Mouse (Mus musculus) heart, postnatal 25 days (tissue): ENCODE measurements around the gene Kdm2b. TPM values are rescaled to one million over a fixed set of nuclear protein-coding genes. Genes with fewer than 3 reads are reported as not detected.
A peak's percentile ranks its signal among the peaks of the same experiment; 100 is the strongest.

Experiments
- DNase-seq: peaks from one replicate; pipeline ENCODE4 v3.0.0; 2022; ENCODE audit warnings: low spot score
- intact Hi-C: fragments of 180-260 bp; cut with DNase I; formaldehyde crosslinking; loops from one replicate; pipeline ENCODE4 v1.15.1; 2025
- total RNA-seq, 2 experiments: library from RNA; stranded (reverse); gene quantifications; 2 replicates each; pipeline ENCODE4 v1.2.3; 2021

Gene Kdm2b
- total RNA-seq, 2 experiments from 2014 or later, result 15.4 to 16.8 TPM

DNA sequence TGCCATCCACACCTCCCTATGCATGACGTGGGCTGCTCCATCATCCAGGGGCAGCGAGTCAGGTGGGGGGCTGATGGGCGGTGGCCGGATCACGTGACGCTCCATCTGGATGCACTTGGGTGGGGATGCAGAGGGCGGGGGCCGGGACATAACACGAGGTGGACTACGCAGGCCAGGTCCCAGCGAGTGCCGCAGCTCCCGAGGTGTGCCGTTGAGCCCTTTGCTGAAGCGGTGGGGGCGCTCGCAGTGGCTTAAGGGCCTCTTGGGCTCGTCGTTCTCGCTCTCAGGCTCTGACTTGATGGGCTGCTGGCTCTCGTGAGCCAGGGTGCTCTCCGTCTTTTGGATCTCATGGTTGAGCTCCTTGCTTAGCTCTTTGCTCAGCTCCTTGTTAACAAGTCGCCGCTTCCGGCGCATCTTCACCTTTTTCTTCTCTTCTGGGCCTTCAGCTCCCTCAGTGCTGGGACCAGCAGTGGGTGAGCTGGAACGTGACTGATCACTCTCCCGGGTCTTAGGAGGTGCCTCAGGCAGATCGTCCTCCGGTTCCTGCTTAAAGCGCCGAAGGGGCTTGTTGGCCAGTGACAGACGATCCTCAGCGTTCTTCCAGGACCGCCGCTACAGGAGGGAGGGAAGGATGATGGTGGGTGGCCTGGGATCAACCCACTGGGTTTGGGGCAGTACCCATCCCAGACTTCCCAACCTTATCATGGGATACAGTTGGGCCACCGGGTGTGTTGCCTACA lies 109.2 kb downstream of the Kdm2b start:
- intact Hi-C loops, result no loop called here
- no peak for DNase-seq

DNA sequence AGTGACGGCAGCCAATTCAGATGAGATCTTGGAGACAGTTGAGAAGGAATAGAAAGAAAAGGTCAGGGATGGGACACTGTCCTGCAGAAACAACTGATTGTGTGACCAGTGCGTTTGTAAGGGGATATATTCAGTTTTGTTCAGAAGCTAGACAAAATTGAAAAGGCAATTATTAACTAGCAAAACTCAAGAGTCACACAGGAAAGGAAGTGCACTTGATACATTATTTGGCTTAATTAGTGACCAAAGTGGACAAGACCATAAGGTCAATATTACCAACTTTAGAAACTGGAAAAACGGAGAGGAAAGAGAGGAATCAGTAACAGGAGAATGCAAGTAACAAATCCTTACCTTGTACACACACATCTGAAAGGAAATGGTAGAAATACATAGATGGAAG lies 113.0 kb downstream of the Kdm2b start:
- DNase-seq, result no peak
- intact Hi-C loops, result no loop called here

DNA sequence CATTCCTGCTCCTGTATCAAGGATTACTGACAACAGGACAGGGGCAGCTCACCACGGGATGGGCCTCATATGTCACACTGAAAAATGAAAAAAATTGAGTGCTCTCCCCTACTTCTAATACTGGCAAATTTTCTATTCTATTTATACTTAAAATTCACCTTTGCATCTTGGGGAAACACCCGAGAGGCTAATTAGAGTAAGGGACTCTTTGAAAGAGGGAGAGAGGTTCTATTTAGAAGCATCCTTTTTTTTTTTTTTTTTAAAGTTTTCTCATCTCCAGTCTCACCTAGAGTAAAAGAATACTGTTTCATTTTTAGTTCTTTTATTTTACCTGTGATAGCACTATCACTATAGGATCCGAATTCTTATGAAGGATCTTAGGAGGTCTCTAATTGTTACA lies 115.3 kb downstream of the Kdm2b start:
- intact Hi-C loops, result no loop called here

DNA sequence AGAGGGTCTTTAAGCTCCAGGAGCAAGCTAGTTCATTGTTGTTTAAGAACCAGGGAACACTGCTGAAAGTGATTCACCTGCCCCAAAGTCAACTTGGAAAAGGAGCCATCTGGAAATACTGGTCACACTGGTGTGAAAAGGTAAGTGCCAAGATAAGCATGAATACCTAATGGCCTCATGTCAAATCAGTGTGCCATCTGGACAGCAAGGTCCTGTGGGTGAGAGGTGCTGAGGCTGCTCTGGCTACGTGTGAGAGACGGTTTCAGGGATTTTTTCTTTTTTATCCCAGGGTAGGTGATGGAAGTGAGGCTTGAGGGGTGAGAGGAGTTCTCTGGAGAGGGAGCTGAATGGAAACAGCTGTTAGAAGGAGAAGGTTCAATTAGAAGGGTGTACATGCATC lies 116.0 kb downstream of the Kdm2b start:
- intact Hi-C loops, result no loop called here
- no peak for DNase-seq

More for the DNA sequence above, 115.3 kb downstream of the Kdm2b start:
- DNase-seq, result no peak

DNA sequence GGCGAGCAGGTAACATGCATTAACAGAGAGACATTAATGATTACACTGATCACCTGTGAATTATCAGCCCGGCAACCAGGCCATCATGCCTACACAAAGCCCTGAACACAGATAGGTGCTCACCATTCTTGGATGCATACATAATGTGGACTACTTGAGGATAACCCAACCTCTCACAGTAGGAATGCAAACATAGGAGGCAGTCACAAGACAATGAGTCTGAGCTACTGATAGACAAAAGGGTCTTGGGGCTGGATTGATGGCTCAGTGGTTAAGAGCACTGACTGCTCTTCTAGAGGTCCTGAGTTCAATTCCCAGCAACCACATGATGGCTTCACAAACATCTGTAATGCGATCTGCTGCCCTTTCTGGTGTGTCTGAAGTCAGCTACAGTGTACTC lies 117.0 kb downstream of the Kdm2b start:
- no peak for DNase-seq

DNA sequence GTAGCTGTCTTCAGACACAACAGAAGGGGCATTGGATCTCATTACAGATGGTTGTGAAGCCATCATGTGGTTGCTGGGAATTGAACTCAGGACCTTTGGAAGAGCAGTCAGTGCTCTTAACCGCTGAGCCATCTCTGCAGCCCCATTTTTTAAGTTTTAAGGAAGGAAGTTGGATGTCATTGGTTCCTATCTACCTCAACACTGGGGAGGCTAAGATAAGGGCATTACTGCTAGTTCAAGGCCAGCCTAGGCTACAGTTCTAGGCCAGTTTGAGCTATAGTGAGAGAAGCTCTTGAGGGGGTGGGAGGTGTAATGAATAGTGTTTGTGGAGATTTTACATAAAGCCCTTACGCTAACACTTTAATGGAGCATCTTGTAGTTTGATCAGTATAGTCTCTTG lies 126.6 kb downstream of the Kdm2b start:
- DNase-seq, result no peak
- intact Hi-C loops, result no loop called here

More for the DNA sequence above, 117.0 kb downstream of the Kdm2b start:
- intact Hi-C loops, result no loop called here

DNA sequence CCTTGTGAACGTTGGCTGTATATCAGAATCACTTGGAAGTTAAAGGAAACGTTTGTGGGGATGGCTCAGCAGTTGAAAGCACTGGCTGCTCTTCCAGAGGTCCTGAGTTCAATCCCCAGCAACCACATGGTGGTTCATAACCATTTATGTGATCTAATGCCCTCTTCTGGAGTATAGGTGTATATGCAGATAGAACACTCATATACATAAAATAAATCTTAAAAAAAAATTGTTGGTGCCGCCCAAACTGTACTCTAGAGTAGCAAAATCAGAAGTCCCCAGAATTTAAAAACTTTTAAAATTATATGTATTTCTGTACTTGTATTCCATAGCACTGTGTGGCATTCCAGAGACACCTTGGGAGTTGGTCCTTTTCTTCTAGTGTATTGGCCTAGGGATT lies 133.8 kb downstream of the Kdm2b start:
- DNase-seq, result no peak
- intact Hi-C loops, result no loop called here

DNA sequence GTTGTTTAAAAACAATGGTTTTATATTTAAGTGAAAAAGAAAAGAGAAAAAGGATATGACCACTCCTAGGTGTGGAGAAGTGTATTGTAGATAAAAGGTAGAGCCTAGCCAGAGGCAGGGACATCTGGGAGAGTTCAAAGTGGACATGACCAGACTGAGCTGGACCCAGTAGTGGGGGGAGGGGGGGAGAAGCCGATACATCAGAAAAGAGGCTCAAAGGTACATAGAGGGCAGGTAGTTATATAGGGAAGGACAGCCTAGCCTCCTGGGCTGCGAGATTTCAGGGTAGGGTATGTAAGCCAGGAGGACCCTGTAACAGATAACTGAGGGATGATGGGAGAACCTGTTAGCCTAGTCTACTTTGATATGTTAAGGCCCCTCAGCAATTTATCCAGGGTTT lies 137.0 kb downstream of the Kdm2b start:
- intact Hi-C loops, result no loop called here
- DNase-seq, result no peak

DNA sequence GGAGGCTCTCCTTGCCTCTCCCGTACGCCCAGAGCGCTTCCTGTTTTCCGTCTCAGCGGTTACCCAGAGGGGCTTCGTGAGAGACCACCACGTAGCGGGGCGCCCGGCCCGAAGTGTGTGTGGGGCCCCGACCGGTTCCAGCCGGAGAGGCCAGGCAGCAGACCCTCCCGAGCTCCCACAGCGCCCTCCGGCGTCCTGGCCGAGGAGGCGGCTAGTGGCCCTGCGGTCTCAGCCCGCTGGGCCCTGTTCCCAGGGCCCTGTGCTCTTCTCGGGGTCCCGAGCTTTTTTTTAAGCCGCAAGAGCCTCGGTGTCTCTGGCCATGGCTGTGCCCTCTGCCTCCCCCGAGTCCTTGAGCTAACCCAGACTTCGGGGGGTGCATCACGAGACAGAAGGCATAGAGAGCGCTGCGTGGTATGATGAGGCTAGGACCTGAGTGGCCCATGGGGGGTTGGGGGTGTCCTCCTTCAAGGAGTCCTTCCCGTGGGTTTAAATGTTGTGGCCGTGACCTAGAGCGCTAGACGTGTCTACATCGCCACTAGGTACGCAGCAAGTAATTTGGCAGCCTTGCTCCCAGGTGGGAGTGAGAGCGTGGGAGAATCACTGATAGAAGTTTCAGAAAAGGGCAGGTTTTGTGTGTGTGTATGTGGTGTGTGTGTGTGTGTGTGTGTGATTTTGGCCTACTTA lies 139.2 kb downstream of the Kdm2b start:
- no peak for DNase-seq
- intact Hi-C loops, result no loop called here

DNA sequence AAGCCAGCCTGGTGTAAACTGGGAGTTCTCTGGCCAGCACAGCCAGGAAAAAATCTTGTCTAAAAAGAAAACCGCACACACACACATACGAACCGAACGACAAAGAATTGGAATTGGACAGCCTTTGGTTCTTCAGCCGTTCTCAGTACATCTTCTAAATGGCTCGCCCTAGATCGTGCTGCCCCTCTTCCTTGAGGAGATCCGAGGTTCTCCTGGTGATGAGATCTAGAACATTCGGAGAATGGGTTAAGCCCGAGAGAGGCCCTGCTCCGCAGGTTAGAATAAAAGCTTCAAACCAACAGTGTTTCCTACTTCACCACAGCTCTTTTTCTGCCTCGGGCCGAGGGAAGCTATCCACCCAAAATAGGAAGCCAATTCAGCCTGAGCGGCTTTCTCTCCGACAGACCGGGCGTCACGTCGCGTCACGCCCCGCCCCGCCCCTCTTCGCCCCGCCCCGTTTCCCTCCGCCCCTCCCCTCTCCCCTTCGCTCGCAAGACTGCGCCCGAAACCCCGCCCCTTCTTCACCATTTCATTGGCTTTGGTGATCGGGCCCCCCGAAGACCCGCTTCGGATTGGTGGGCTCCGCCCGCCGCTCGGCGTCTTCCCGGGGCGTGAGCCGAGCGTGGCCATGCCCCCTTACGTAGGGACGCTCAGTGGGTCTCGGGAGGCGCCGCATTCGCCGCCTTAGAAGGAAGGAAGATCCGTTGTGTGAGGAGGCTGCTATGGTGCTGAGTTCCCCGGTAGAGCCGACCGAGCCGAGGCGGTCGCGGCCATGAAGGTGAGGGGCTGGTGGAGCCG lies 139.9 kb downstream of the Kdm2b start, which contains the start of gene Rnf34:
TSS of gene Rnf34 (plus strand) at position 528 of the 798 bp plus-strand sequence.
- intact Hi-C loops, result loop anchor here (2.0 kb wide), 1 partner anchor 27 kb away; no protein-coding TSS in a partner anchor
- peak; percentile 96 for DNase-seq

DNA sequence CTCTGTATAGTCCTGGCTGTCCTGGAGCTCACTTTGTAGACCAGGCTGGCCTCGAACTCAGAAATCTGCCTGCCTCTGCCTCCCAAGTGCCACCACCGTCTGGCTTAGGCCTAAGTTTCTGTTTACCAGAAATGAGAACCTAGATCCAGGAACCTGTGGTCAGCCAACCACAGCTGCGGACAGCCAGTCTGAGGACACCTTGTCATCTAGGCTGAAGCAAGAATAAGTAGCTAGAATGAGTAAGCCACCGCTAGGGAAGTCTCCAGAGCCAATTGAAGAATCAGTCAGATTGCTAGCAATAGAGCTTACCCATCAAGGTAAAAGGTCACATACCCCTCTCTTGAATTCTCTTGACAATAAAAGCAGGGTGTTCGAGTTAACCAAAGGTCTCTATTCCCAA lies 145.8 kb downstream of the Kdm2b start:
- no peak for DNase-seq
- intact Hi-C loops, result no loop called here

DNA sequence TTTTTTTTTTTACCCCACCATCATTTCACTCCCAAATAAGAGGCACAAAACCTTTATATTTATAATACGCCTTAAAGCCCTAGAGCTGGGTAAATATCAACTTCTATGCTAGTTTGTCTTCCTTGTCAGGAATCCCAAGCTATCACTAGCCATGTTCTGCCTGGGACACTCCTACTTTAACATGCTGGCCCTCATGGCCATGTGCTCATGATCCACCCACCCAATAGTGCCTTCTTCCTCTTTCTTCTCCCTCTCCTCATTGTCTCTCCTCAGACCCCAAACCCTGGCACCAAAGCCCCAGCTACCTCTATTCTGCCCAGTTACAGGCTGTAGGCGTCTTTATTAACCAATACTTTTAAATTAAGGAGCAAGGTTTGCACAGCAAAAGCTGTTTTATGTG lies 148.5 kb downstream of the Kdm2b start:
- intact Hi-C loops, result no loop called here
- DNase-seq, result no peak

DNA sequence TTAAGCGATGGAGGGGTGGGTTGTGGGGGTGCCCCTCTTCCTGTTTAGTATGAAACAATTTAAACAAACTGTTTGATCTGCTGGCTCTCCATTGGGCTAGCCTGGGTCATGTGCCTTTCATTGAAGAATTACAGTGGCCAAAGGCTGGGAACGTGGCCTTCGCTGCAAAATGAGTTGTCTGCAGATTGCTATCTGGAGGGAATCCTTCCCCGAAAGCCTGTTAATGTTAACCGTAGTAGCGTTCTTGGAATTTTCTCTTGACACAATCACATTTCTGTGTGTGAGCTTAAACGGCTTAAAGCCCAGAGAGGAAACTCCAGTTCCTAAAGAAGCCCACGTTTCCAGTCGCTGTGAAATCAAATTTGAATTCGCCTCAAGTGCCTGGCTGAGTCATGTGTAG lies 156.6 kb downstream of the Kdm2b start:
- DNase-seq, result no peak
- intact Hi-C loops, result no loop called here

DNA sequence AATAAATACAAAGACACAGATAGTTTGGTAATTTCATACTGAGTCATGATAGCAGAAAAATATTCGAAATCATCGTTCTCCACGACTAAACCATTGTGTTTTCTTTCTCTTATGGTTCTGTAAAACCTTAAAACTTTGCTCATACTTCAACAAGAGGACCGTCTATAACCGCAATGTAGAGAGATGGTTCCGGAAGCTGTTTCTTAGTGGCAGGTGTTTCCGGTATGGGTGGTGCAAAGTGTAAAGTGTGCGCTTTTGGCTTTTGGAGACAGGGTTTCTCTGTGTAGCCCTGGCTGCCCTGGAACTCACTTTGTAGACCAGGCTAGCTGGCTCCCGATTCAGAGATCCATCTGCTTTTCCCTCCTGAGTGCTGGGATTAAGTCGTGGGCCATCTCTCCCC lies 157.1 kb downstream of the Kdm2b start:
- intact Hi-C loops, result no loop called here
- no peak for DNase-seq

DNA sequence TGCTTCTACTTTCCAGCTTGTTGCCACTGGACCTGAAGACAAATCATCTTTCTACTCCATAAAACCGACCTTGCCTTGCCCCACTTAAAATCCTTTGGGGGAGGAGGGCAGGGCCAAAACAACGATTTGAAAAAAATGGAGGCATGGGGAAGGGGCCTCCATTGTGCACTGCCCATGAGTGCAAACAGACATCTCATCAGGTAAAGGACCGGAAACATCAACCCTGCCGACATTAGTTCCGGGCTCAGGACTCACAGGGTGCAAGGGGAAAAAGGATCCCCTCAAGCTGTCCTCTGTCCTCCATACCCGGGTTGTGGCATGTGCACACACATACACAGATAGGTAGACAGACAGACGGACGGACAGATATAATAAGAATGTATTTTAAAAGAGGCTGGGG lies 164.5 kb downstream of the Kdm2b start:
- intact Hi-C loops, result loop anchor here (10.0 kb wide), 1 partner anchor 230 kb away; no protein-coding TSS in a partner anchor
- DNase-seq, result no peak

DNA sequence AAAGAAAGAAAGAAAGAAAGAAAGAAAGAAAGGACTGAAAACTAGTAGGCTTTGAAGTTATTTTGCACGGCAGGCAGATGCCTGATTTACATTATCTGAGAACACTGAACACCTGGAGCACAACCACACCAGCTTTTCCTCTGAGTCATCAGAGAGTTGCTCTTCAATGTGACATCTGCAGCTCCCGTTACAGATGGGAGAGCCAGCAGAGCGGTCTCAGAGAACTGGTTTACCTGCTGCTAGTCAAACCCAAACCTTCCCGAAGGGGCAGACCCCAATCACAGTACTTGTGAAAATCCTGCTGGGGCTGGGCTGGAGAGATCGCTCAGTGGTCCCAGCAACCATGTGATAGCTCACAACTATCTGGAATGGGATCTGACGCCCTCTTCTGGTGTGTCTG lies 165.2 kb downstream of the Kdm2b start:
- intact Hi-C loops, result loop anchor here (5.0 to 10.0 kb wide), 2 partner anchors 73 to 230 kb away; no protein-coding TSS in a partner anchor
- DNase-seq, result no peak

DNA sequence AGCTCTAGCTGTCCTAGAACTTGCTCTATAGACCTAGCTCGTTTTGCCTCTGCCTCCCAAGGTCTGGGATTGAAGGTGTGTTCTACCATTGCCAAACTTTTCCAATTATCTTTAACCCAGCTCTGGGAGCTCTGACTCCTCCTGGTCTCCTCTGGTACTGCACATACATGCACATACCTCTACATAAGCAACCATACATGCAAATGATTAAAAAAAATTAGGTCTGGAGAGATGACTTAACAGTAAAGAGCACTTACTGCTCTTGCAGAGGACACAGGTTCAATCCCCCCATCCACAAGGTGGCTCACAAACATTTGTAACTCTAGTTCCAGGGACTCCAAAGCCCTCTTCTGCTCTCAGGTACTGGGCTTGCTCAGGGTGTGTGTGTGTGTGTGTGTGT lies 165.6 kb downstream of the Kdm2b start:
- intact Hi-C loops, result loop anchor here (2.0 to 10.0 kb wide), 3 partner anchors 25 to 231 kb away; no protein-coding TSS in a partner anchor
- DNase-seq, result no peak

DNA sequence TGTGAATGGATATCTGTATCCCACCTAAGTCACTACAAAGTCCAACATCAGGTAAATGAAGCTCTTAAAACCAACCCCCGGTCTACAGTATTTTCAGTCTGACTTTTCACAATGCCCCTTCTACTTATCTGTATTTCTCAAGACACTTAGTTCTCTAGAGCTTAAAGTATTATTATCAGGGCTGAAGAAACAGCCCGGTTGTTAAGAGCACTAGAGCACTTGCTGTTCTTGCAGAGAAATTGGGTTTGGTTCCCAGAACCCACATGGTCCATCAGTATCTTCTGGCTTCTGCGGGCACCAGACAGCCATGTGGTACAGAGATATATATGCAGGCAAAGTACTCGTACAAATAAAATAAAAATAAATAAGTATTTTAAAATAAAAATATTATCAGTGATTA lies 167.2 kb downstream of the Kdm2b start:
- DNase-seq, result no peak
- intact Hi-C loops, result loop anchor here (2.0 to 10.0 kb wide), 3 partner anchors 26 to 232 kb away; no protein-coding TSS in a partner anchor

DNA sequence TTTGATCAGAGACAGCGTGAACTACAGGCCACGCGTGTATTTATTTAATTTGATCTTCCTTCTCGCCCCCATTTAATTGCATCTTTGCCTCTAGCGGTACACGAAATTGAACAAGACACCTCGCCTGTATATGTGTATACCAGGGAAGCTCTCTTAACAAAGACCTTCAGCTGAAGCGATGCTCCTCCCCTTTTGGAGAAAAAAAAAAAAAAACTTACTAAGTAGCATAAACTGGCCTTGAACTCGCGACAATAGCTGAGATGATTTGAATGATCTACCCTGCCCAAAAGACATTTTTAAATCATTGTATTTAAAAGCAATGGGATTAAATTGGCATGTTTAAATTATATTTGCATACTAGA lies 168.1 kb downstream of the Kdm2b start:
- no peak for DNase-seq
- intact Hi-C loops, result loop anchor here (5.0 to 10.0 kb wide), 2 partner anchors 76 to 233 kb away; no protein-coding TSS in a partner anchor

DNA sequence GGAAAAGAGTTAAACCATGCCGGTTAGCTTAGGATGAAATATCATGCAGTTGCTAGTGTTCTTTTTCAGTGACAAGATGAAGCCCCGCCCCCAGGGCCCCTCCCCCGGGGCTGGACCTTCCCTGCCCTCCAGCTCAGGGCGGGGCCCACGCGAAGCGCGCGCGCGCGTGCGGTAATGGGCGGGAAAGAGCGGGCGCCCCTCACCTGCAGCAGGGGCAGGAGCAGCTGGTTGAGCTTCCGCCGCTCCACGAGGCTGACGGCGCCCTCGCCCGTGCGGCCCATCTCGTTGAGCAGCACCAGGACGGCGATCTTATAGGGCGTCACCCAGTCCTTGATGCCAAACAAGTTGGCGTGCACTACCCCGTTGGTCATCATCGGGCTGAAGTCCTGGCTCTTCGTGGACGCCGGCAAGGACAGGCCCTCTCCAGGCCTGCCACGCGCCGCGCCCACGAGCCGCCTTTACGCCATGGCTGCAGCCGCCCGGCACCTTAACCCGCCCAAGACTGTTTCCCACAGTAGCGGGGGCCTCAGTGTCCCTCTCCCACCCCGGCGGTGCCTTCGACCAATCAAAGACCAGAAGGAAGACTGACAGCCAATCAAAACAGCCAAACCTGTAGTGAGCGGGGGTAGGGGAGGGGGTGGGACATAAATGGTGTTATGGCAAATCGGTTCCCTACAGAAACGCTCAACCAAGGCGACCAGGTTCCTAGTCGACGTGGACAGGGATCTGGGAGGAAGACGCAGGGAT lies 168.7 kb downstream of the Kdm2b start, which contains the start of gene Anapc5:
TSS of gene Anapc5 (minus strand) at position 563 of the 747 bp plus-strand sequence.
- peak; percentile 90 for DNase-seq
- intact Hi-C loops, result loop anchor here (5.0 to 10.0 kb wide), 2 partner anchors 76 to 234 kb away; no protein-coding TSS in a partner anchor
